Mouse (Mus musculus): ENCODE data around the gene Smad9.
"Not testable (repeated sequence)": the region's sequence is repeated elsewhere in the genome, so short reads cannot be mapped to it uniquely, and the experiment has no call there.

The Smad9 gene

DNA sequence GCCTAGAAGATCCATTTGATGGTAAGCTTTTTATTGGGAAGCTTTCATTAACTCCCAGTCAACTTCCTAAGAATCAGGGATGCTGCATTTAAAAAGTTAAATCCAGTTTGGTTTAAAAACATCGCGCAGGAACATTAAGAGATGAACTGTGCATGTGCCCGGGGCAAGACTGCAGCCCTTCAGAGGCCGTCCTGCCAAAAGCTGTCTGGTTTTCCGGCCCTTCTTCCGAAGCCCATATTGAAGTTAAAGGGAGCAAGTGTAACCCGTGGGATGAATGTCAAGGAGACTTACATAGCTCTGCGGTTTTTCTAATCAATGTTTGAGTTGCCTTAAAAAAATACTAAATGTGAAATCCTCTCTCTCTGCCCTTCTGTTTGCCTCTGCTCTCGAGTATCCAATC is 3.8 kb downstream of the Smad9 start:
- no peak for DNase-seq

- no peak for DNase-seq
These were observed 5.1 kb downstream of the Smad9 start for GRCm38 (mm10) chr3:54760321-54761115.

DNA sequence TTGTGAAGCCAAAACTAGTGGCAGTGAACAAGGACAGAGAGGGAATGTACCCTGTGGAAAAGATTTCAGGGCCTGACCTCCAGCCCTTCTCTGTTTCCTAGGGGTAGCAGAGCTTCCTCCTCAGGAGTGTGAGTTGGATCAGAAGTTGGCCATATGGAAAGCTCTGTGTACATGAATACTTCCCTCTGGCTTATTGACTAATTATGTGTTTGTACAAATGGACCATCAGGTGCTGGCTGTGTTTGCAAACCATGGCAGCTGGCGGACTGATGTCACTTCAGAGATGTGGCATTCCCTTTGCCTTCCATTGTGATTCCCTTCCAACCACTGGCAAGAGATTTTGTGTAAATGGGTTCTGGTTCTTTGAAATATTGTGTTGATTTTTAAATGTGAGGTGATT is 5.9 kb downstream of the Smad9 start:
- no peak for DNase-seq

DNA sequence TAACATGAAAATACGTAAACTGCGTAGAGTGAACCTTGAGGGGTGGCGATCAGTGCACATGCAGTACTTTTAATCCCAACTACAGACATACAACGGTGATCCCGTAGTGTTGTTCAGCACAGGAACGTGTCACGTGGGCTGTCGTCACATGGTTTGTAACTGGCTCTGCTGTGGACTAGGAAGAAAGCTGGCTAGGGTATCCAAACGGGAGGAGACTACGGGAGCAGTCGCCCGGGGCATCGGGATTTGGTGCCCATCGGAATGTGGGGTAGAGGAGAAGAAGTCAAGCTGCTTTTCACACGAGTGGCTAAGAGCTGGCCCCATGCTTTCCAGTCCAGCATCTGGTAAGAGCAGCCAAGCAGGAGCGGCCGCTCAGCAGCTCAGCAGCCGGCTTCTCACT is 9.0 kb downstream of the Smad9 start:
- peak; percentile 60 for DNase-seq

- DNase-seq, result not testable (repeated sequence)
These were observed 10.1 kb downstream of the Smad9 start for GRCm38 (mm10) chr3:54765521-54765920.

DNA sequence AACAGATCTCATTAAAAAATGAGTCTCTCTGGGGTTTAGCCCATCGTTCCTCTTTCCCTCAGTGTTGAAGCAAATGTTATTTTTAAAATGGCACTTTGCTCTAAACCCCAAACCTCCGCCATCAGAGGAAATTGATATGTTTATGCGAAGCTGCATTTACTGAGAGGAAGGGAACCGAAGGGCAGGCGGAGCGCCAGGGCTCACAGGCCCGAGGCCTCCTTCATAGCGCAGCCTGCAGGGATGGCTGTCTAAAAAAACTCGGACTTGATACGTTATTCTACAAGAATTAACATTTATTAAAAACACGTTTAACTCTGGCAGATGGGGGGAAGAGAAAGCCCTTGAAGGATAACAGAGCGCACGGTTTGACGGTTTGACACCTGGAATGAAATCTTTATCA is 10.7 kb downstream of the Smad9 start:
- no peak for DNase-seq

GRCm38 (mm10) chr3:54766811-54767210 is 11.4 kb downstream of the Smad9 start:
- DNase-seq, result no peak

DNA sequence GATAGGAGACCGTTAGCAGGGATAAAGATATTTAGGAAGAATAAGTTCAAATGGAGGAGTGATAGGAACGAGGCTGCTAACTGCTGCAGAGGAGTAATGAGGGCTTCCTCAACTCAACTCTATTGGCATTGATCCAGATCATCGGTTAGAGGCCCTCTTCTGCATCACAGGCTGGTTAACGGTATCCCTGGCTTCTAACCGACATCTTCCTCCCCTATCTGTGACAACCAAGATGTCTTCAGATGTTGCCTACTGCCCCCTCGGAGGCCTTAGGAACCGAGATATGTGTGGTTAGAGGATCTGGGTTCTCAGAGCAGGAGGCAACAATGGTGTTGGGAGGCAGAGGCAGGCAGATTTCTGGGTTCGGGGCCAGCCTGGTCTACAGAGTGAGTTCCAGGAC is 13.2 kb downstream of the Smad9 start:
- no peak for DNase-seq

DNA sequence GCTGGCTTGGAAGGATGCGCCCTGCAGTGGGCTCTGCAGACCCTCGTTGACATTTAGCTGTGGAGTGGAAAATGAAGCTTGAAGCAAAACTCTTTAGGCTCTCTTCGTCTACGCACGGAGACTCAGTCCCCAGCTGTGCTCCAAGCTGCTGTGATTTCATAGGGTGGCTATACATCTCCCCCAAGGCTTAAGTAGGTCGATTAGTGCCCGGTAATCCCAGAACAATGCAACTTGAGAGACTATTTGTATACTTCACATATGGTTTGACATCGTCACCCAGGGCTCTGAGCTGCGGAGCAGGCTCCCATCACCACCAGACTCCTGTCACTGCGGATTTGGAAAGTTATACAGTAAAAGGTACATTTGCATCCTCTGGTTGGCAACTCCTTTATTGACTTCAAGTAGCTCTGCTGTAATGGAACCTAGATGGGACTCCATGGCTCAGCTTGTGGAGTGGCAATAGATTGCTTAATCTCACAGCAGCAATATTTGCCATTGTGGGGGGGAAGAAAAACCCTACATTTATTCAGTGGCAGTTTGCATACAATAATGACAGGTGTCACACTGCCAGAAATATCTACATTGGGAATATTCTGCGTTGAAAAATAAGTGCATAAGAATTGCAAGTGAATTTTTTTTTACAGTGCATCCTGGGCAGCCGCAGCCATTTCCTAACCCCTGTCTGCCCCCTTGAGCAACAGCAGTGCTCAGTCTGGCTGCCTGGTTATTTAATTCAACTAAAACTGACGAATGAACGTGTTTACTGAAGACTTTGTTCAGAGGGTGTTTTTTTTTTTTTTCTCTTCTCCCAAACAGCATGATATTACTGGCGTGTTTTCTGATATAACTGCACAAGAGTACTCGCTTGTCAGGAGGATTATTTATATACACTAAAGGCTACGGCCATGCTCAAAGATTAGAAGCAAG is 14.2 kb downstream of the Smad9 start:
- no peak for DNase-seq

DNA sequence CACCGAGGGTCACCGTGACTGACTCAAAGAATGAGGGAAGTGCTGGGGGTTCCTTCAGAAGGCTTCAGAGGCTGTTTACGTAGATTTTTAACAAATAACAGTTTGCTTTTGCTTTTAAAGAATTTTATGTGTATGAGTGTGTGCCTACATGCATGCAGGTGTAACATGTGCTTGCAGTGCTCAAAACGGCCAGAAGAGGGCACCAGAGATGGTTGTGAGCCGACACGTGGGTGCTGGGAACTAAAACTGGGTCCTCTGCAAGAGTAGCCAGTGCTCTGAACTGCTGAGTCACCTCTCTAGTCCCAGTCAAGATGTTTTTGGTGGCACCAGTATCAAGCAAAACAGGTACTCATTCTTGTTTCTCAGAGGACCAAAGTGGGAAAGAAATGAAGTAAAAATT is 18.2 kb downstream of the Smad9 start:
- no peak for DNase-seq

GRCm38 (mm10) chr3:54775989-54776631 is 20.7 kb downstream of the Smad9 start:
- no peak for DNase-seq

DNA sequence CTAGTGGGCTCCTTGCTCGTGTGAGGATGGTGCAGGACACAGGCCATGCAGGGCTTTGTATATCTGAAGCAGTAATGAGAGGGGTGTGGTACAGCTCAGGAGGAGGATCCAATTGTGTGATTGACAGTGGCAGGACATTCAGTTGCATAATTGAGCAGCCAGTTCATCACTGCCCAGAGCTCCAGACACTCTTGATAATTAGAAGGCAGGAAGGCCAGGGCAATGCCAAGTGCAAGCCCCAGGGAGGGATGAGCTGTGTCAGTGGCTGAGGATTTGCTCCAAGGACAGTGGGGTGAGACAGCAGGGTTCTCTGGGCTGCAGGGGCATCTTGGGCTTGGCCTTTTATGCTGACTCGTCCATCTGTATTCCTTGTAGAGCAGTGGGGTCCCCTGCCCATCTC is 35.2 kb downstream of the Smad9 start:
- no peak for DNase-seq

GRCm38 (mm10) chr3:54791822-54792677 is 36.7 kb downstream of the Smad9 start:
- DNase-seq, result no peak

DNA sequence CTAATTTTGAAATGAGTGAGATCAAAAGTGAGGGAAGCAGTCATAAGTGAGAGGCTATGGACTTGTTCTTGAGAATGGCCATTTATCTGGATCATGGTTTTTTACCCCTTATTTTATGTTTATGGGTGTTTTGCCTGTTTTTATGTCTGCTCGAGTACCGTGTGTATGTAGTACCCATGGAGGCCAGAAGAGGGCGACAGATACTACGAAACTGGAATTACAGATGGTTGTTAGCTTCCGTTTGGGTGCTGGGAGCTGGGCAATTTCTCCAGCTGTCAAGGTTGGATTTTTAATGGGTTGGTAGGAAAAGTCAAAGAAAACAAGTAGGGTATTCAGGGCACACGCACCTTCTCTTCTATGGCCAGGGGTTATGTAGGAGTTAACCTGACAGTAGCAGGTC is 38.4 kb downstream of the Smad9 start:
- no peak for DNase-seq

- no peak for DNase-seq
These were observed 40.0 kb downstream of the Smad9 start for GRCm38 (mm10) chr3:54795379-54795778.

DNA sequence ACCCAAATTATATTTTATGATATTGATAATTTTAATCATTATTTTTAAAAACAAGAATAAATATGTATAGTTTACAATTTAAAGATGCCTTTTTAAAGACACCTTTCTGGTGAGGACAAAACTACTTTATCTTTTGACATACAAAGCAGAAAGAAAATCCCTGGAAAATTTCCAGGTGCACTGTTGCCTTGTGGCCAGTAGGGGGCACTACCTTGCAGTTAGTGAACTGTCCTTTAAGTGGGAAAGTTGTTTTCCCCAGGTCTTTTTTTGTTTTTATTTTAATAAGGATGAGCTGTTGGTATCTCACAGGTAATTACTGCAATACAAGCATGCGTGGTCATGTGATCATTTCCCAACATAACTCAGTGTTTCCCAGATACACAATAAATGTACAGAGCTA is 40.4 kb downstream of the Smad9 start:
- DNase-seq, result no peak

- peak; percentile 62 for DNase-seq
These were observed 41.8 kb downstream of the Smad9 start for GRCm38 (mm10) chr3:54797211-54797610.

GRCm38 (mm10) chr3:54803713-54804112 is 48.3 kb downstream of the Smad9 start:
- no peak for DNase-seq

- no peak for DNase-seq
These were observed 51.8 kb downstream of the Smad9 start for GRCm38 (mm10) chr3:54807061-54807661.

DNA sequence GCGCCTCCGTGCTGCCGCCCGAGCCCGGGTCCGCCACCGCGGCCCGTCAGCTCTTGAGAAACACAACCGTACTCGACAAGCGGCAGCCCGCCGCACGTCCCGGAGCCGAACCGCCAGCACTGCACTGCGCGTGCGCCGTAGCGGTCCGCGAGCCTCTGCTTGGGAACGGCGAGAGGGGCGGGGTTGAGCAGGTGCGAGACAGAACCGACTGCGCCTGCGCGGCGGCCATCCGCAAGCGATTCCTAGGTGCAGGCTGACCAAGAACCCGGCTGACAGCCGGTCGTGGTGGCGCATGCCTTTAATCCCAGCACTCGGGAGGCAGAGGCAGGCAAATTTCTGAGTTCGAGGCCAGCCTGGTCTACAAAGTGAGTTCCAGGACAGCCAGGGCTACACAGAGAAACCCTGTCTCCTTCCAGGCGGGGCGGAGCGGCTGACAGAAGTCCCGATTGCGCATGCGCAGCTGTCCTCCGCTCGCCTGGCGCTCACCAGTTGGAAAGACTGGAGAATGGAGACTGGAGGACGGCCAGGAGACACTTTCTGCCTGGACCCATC is 52.4 kb downstream of the Smad9 start, which contains the start of gene Rfxap:
Rfxap (minus strand) TSS at position 126 of the 552 bp plus-strand sequence.
- peak; percentile 97 for DNase-seq

- no peak for DNase-seq
These were observed 53.7 kb downstream of the Smad9 start for GRCm38 (mm10) chr3:54809111-54809510.

DNA sequence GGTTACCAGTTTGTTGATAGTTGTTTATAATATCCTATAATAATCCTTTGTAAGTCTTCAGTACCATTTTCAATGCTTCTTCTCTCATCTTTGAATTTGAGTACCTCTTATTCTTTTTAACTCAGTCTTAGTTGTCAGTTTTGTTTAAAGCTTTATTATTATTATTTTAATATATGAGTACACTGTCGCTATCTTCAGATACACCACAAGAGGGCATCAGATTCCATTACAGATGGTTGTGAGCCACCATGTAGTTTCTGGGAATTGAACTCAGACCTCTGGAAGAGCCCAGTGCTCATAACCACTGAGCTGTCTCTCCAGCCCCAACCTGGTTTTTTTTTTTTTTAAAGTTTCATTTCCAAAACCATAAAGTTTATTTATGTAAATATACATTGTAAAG is 56.2 kb downstream of the Smad9 start:
- no peak for DNase-seq

All from cerebellum, adult 11-12 months (tissue).